Mouse (Mus musculus) limb, embryonic 12.5 days (tissue): Measurements from ENCODE around the gene Fggy. TPM values are rescaled to one million over a fixed set of nuclear protein-coding genes. Genes with fewer than 3 reads are reported as not detected.

ENCODE experiments used
- ATAC-seq: fragments of 200-750 bp; cut with Nextera tagmentation; 2 replicates; pipeline ENCODE4 v1.8.0; 2017; ENCODE audit warnings: low read depth, moderate TSS enrichment; ENCODE audit not compliant: insufficient number of reproducible peaks, insufficient read depth, low FRiP score, low TSS enrichment
- H3K27ac ChIP-seq: fragments of 300-500 bp; sonication (generic); 2 replicates; pipeline ENCODE4 v1.5.1; 2016; ENCODE audit warnings: mild to moderate bottlenecking, moderate library complexity
- H3K27me3 ChIP-seq: fragments of 300-500 bp; sonication (generic); 2 replicates; pipeline ENCODE4 v1.6.1; 2016; ENCODE audit warnings: mild to moderate bottlenecking, moderate library complexity
- H3K36me3 ChIP-seq: fragments of 300-500 bp; sonication (generic); 2 replicates; pipeline ENCODE4 v1.6.1; 2016; ENCODE audit warnings: mild to moderate bottlenecking, moderate library complexity
- H3K4me1 ChIP-seq: fragments of 300-500 bp; sonication (generic); replicated peaks from 2 replicates; pipeline ENCODE4 v1.6.1; 2016
- H3K4me2 ChIP-seq: fragments of 300-500 bp; sonication (generic); 2 replicates; pipeline ENCODE4 v1.6.1; 2016; ENCODE audit warnings: mild to moderate bottlenecking, moderate library complexity
- H3K4me3 ChIP-seq: fragments of 300-500 bp; sonication (generic); replicated peaks from 2 replicates; pipeline ENCODE4 v1.5.1; 2016; ENCODE audit warnings: mild to moderate bottlenecking
- H3K9ac ChIP-seq: fragments of 300-500 bp; sonication (generic); replicated peaks from 2 replicates; pipeline ENCODE4 v1.6.1; 2016; ENCODE audit warnings: mild to moderate bottlenecking, moderate library complexity
- H3K9me3 ChIP-seq: fragments of 300-500 bp; sonication (generic); 2 replicates; pipeline ENCODE4 v1.6.1; 2016; ENCODE audit warnings: mild to moderate bottlenecking, moderate library complexity
- WGBS: fragments of 180-500 bp; shearing (Covaris S2); methylation state at CpG from one replicate; pipeline ENCODE4 v1.1.7; 2016; 5-methylcytosine and 5-hydroxymethylcytosine counted together
- polyA plus RNA-seq: library from polyadenylated mRNA; unstranded; fragments of >200 nt; fragmentation: Nextera tagmentation; extraction: Ambion mirVana; gene quantifications from 2 replicates; pipeline ENCODE4 v1.2.1, GENCODE M21; 2016

The Fggy gene
- polyA plus RNA-seq, 1 experiment from 2014 or later = 11.0 TPM

GRCm38 (mm10) chr4:95884184-95885145 is 327.2 kb downstream of the Fggy start:
- ATAC-seq = peak; percentile 67
- H3K4me3 ChIP-seq = no peak overlapping the region
- WGBS = 62% methylated on average over 4 of the region's 4 CpGs
- no peaks in the 10 kb centered on the region for H3K27me3 ChIP-seq
- peak overlapping the region; percentile 18 for H3K27ac ChIP-seq
- H3K4me2 ChIP-seq = no peak overlapping the region
- H3K9ac ChIP-seq = no peak overlapping the region
- H3K4me1 ChIP-seq = peaks cover 37% of the 10 kb centered on the region
- no peaks in the 10 kb centered on the region for H3K9me3 ChIP-seq
- no peaks in the 10 kb centered on the region for H3K36me3 ChIP-seq

GRCm38 (mm10) chr4:95895199-95895754 is 338.0 kb downstream of the Fggy start:
- Histone ChIP-seq H3K36me3 (no peaks in the 10 kb centered on the region), H3K9me3 (no peaks in the 10 kb centered on the region), H3K4me2 (no peak overlapping the region), H3K27me3 (no peaks in the 10 kb centered on the region), H3K4me1 (peaks cover 43% of the 10 kb centered on the region), H3K9ac (no peak overlapping the region), H3K27ac (no peak overlapping the region), H3K4me3 (no peak overlapping the region)
- no peak for ATAC-seq
- WGBS = 94% methylated on average over 2 of the region's 2 CpGs

- Histone ChIP-seq H3K36me3 (no peaks in the 10 kb centered on the region), H3K9ac (no peak overlapping the region), H3K4me3 (no peak overlapping the region), H3K4me1 (peaks cover 54% of the 10 kb centered on the region), H3K4me2 (no peak overlapping the region), H3K27ac (peak overlapping the region; percentile 81), H3K27me3 (no peaks in the 10 kb centered on the region), H3K9me3 (no peaks in the 10 kb centered on the region)
- 30% methylated on average over 5 of the region's 5 CpGs for WGBS
- ATAC-seq = no peak
Observed at GRCm38 (mm10) chr4:95896571-95896970, 339.3 kb downstream of the Fggy start.

GRCm38 (mm10) chr4:95897236-95897874 is 340.0 kb downstream of the Fggy start:
- H3K4me1 ChIP-seq = peaks cover 57% of the 10 kb centered on the region
- 50% methylated on average over 7 of the region's 7 CpGs for WGBS
- H3K9ac ChIP-seq = no peak overlapping the region
- no peaks in the 10 kb centered on the region for H3K36me3 ChIP-seq
- no peak for ATAC-seq
- no peaks in the 10 kb centered on the region for H3K27me3 ChIP-seq
- no peak overlapping the region for H3K4me2 ChIP-seq
- H3K9me3 ChIP-seq = no peaks in the 10 kb centered on the region
- H3K4me3 ChIP-seq = no peak overlapping the region
- H3K27ac ChIP-seq = peak overlapping the region; percentile 81

GRCm38 (mm10) chr4:95898714-95899113 is 341.4 kb downstream of the Fggy start:
- H3K4me2 ChIP-seq = no peak overlapping the region
- peaks cover 57% of the 10 kb centered on the region for H3K4me1 ChIP-seq
- H3K27me3 ChIP-seq = no peaks in the 10 kb centered on the region
- no peak overlapping the region for H3K4me3 ChIP-seq
- no peak overlapping the region for H3K9ac ChIP-seq
- WGBS = 25% methylated on average over 6 of the region's 6 CpGs
- H3K9me3 ChIP-seq = no peaks in the 10 kb centered on the region
- no peak for ATAC-seq
- no peaks in the 10 kb centered on the region for H3K36me3 ChIP-seq
- no peak overlapping the region; the same call in 1 of the 2 replicates for H3K27ac ChIP-seq

- no peak overlapping the region for H3K9ac ChIP-seq
- H3K27me3 ChIP-seq = no peaks in the 10 kb centered on the region
- H3K4me2 ChIP-seq = no peak overlapping the region
- WGBS = 48% methylated on average over 4 of the region's 4 CpGs
- H3K9me3 ChIP-seq = no peaks in the 10 kb centered on the region
- ATAC-seq = peak; percentile 10; the same call in 1 of the 2 replicates
- H3K27ac ChIP-seq = peak overlapping the region; percentile 90
- no peak overlapping the region for H3K4me3 ChIP-seq
- no peaks in the 10 kb centered on the region for H3K36me3 ChIP-seq
- H3K4me1 ChIP-seq = peaks cover 57% of the 10 kb centered on the region
Observed at GRCm38 (mm10) chr4:95899926-95900712, 342.8 kb downstream of the Fggy start.

GRCm38 (mm10) chr4:95900815-95901214 is 343.5 kb downstream of the Fggy start:
- ATAC-seq = peak; percentile 66; the same call in 1 of the 2 replicates
- Histone ChIP-seq H3K9ac (no peak overlapping the region), H3K36me3 (no peaks in the 10 kb centered on the region), H3K4me1 (peaks cover 57% of the 10 kb centered on the region), H3K27ac (peak overlapping the region; percentile 90), H3K4me2 (no peak overlapping the region), H3K27me3 (no peaks in the 10 kb centered on the region), H3K4me3 (no peak overlapping the region), H3K9me3 (no peaks in the 10 kb centered on the region)
- 8% methylated on average over 1 of the region's 1 CpGs for WGBS

GRCm38 (mm10) chr4:95906141-95906540 is 348.8 kb downstream of the Fggy start:
- Histone ChIP-seq H3K27me3 (no peaks in the 10 kb centered on the region), H3K9me3 (no peaks in the 10 kb centered on the region), H3K9ac (no peak overlapping the region), H3K4me2 (no peak overlapping the region), H3K36me3 (no peaks in the 10 kb centered on the region), H3K27ac (no peak overlapping the region), H3K4me1 (peaks cover 7% of the 10 kb centered on the region), H3K4me3 (no peak overlapping the region)
- ATAC-seq = no peak

GRCm38 (mm10) chr4:95909689-95910654 is 352.7 kb downstream of the Fggy start:
- Histone ChIP-seq H3K27ac (no peak overlapping the region), H3K9ac (no peak overlapping the region), H3K4me3 (no peak overlapping the region), H3K4me1 (no peaks in the 10 kb centered on the region), H3K9me3 (no peaks in the 10 kb centered on the region), H3K4me2 (no peak overlapping the region), H3K36me3 (no peaks in the 10 kb centered on the region), H3K27me3 (no peaks in the 10 kb centered on the region)
- WGBS = 74% methylated on average over 2 of the region's 2 CpGs
- no peak for ATAC-seq

GRCm38 (mm10) chr4:95913026-95913425 is 355.7 kb downstream of the Fggy start:
- Histone ChIP-seq H3K9me3 (no peaks in the 10 kb centered on the region), H3K4me2 (no peak overlapping the region), H3K9ac (no peak overlapping the region), H3K4me3 (no peak overlapping the region), H3K27ac (no peak overlapping the region), H3K4me1 (0 out of 2 replicates have a peak, but pooled peaks cover 4% of the 10 kb centered on the region), H3K36me3 (no peaks in the 10 kb centered on the region), H3K27me3 (no peaks in the 10 kb centered on the region)
- WGBS = 97% methylated on average over 1 of the region's 1 CpGs
- no peak for ATAC-seq
